Mouse (Mus musculus): ENCODE data around the gene Nt5dc1. TPM values are rescaled to one million over a fixed set of nuclear protein-coding genes. Genes with fewer than 3 reads are reported as not detected.
"Not testable (repeated sequence)": the region's sequence is repeated elsewhere in the genome, so short reads cannot be mapped to it uniquely, and the experiment has no call there.

Gene Nt5dc1
- 2.8 and 2.9 TPM in 2 replicates for polyA plus RNA-seq (2014; fragmentation: Nextera tagmentation; extraction: Ambion mirVana)

- Histone ChIP-seq H3K4me1 (replicated peaks; ENCODE audit: control insufficient read depth, insufficient read depth, low read length) (no peaks in the 10 kb centered on the region), H3K9ac (peak within 1 kb of the TSS; percentile 65), H3K4me2 (replicated peaks) (peak within 1 kb of the TSS; percentile 70), H3K27me3 (ENCODE audit: control insufficient read depth, insufficient read depth, low read length) (no peaks in the 10 kb centered on the region), H3K36me3 (replicated peaks; ENCODE audit: control insufficient read depth, insufficient read depth) (no peaks in the 10 kb centered on the region), H3K4me3 (replicated peaks; ENCODE audit: low read length) (peak within 1 kb of the TSS; percentile 52), H3K9me3 (ENCODE audit: control insufficient read depth, low read length) (no peaks in the 10 kb centered on the region), H3K27ac (0 out of 2 replicates have a peak within 1 kb of the TSS, but pooled peaks have one; percentile 34)
- ATAC-seq (ENCODE audit: low FRiP score): peak; percentile 97
- peak; percentile 81 for DNase-seq (ENCODE audit: low spot score)
- WGBS: under 1% methylated on average over 49 of the region's 49 CpGs
Measured at GRCm38 (mm10) chr10:34418204-34418756, at the start of gene Nt5dc1. TSS of gene Nt5dc1 (minus strand) at chr10:34418552.

- Histone ChIP-seq H3K36me3 (replicated peaks; ENCODE audit: control insufficient read depth, insufficient read depth) (no peaks in the 10 kb centered on the region), H3K4me1 (replicated peaks; ENCODE audit: control insufficient read depth, insufficient read depth, low read length) (no peaks in the 10 kb centered on the region), H3K4me2 (replicated peaks) (no peak overlapping the region), H3K9ac (no peak overlapping the region), H3K9me3 (ENCODE audit: control insufficient read depth, low read length) (no peaks in the 10 kb centered on the region), H3K4me3 (replicated peaks; ENCODE audit: low read length) (no peak overlapping the region), H3K27ac (no peak overlapping the region), H3K27me3 (ENCODE audit: control insufficient read depth, insufficient read depth, low read length) (no peaks in the 10 kb centered on the region)
- DNase-seq (ENCODE audit: low spot score) (no peak), ATAC-seq (ENCODE audit: low FRiP score) (no peak)
- WGBS: 94% methylated on average over 4 of the region's 4 CpGs
Measured at GRCm38 (mm10) chr10:34464321-34464720, 46.0 kb upstream of the Nt5dc1 start.

GRCm38 (mm10) chr10:34461451-34461850 is 43.1 kb upstream of the Nt5dc1 start:
- Histone ChIP-seq H3K36me3 (replicated peaks; ENCODE audit: control insufficient read depth, insufficient read depth) (no peaks in the 10 kb centered on the region), H3K9ac (no peak overlapping the region), H3K4me2 (replicated peaks) (no peak overlapping the region), H3K9me3 (ENCODE audit: control insufficient read depth, low read length) (no peaks in the 10 kb centered on the region), H3K4me3 (replicated peaks; ENCODE audit: low read length) (no peak overlapping the region), H3K27ac (no peak overlapping the region), H3K4me1 (replicated peaks; ENCODE audit: control insufficient read depth, insufficient read depth, low read length) (no peaks in the 10 kb centered on the region), H3K27me3 (ENCODE audit: control insufficient read depth, insufficient read depth, low read length) (no peaks in the 10 kb centered on the region)
- ATAC-seq (ENCODE audit: low FRiP score): no peak
- WGBS: 56% methylated on average over 4 of the region's 4 CpGs
- DNase-seq (ENCODE audit: low spot score): no peak

GRCm38 (mm10) chr10:34449469-34449868 is 31.1 kb upstream of the Nt5dc1 start:
- Histone ChIP-seq H3K4me3 (replicated peaks; ENCODE audit: low read length) (no peak overlapping the region), H3K36me3 (replicated peaks; ENCODE audit: control insufficient read depth, insufficient read depth) (no peaks in the 10 kb centered on the region), H3K4me2 (replicated peaks) (no peak overlapping the region), H3K4me1 (replicated peaks; ENCODE audit: control insufficient read depth, insufficient read depth, low read length) (no peaks in the 10 kb centered on the region), H3K27ac (no peak overlapping the region), H3K9ac (no peak overlapping the region), H3K9me3 (ENCODE audit: control insufficient read depth, low read length) (no peaks in the 10 kb centered on the region), H3K27me3 (ENCODE audit: control insufficient read depth, insufficient read depth, low read length) (no peaks in the 10 kb centered on the region)
- DNase-seq (ENCODE audit: low spot score): no peak
- no peak for ATAC-seq (ENCODE audit: low FRiP score)
- WGBS: 83% methylated on average over 1 of the region's 1 CpGs

GRCm38 (mm10) chr10:34434191-34434590 is 15.8 kb upstream of the Nt5dc1 start:
- H3K27me3 ChIP-seq (ENCODE audit: control insufficient read depth, insufficient read depth, low read length); H3K27ac ChIP-seq; H3K36me3 ChIP-seq (replicated peaks; ENCODE audit: control insufficient read depth, insufficient read depth); H3K9ac ChIP-seq; H3K4me2 ChIP-seq (replicated peaks); H3K9me3 ChIP-seq (ENCODE audit: control insufficient read depth, low read length); H3K4me3 ChIP-seq (replicated peaks; ENCODE audit: low read length); DNase-seq (ENCODE audit: low spot score); ATAC-seq (ENCODE audit: low FRiP score); H3K4me1 ChIP-seq (replicated peaks; ENCODE audit: control insufficient read depth, insufficient read depth, low read length): not testable (repeated sequence)
- WGBS: 98% methylated on average over 6 of the region's 14 CpGs

GRCm38 (mm10) chr10:34431783-34432182 is 13.4 kb upstream of the Nt5dc1 start:
- Histone ChIP-seq H3K9me3 (ENCODE audit: control insufficient read depth, low read length) (no peaks in the 10 kb centered on the region; the same call in 1 of the 2 replicates), H3K27me3 (ENCODE audit: control insufficient read depth, insufficient read depth, low read length) (no peaks in the 10 kb centered on the region), H3K9ac (no peak overlapping the region), H3K36me3 (replicated peaks; ENCODE audit: control insufficient read depth, insufficient read depth) (no peaks in the 10 kb centered on the region), H3K4me2 (replicated peaks) (no peak overlapping the region), H3K4me3 (replicated peaks; ENCODE audit: low read length) (no peak overlapping the region), H3K4me1 (replicated peaks; ENCODE audit: control insufficient read depth, insufficient read depth, low read length) (no peaks in the 10 kb centered on the region), H3K27ac (no peak overlapping the region)
- no peak for ATAC-seq (ENCODE audit: low FRiP score)
- DNase-seq (ENCODE audit: low spot score): peak; percentile 76

- not testable (repeated sequence) for DNase-seq (ENCODE audit: low spot score); H3K9me3 ChIP-seq (ENCODE audit: control insufficient read depth, low read length); H3K4me1 ChIP-seq (replicated peaks; ENCODE audit: control insufficient read depth, insufficient read depth, low read length); ATAC-seq (ENCODE audit: low FRiP score); H3K27ac ChIP-seq; H3K27me3 ChIP-seq (ENCODE audit: control insufficient read depth, insufficient read depth, low read length); H3K36me3 ChIP-seq (replicated peaks; ENCODE audit: control insufficient read depth, insufficient read depth)
- Histone ChIP-seq H3K4me2 (replicated peaks) (peak overlapping the region; percentile 70), H3K9ac (peak overlapping the region; percentile 65), H3K4me3 (replicated peaks; ENCODE audit: low read length) (peak overlapping the region; percentile 52)
- 85% methylated on average over 4 of the region's 4 CpGs for WGBS
Measured at GRCm38 (mm10) chr10:34418794-34419193, 442 bp upstream of the Nt5dc1 start.

- H3K4me2 ChIP-seq (replicated peaks): no peak overlapping the region
- H3K36me3 ChIP-seq (replicated peaks; ENCODE audit: control insufficient read depth, insufficient read depth): no peaks in the 10 kb centered on the region; the same call in 1 of the 2 replicates
- no peaks in the 10 kb centered on the region for H3K27me3 ChIP-seq (ENCODE audit: control insufficient read depth, insufficient read depth, low read length)
- DNase-seq (ENCODE audit: low spot score) (no peak), ATAC-seq (ENCODE audit: low FRiP score) (no peak)
- no peak overlapping the region for H3K27ac ChIP-seq
- H3K9me3 ChIP-seq (ENCODE audit: control insufficient read depth, low read length): no peaks in the 10 kb centered on the region
- H3K9ac ChIP-seq: no peak overlapping the region
- no peaks in the 10 kb centered on the region for H3K4me1 ChIP-seq (replicated peaks; ENCODE audit: control insufficient read depth, insufficient read depth, low read length)
- H3K4me3 ChIP-seq (replicated peaks; ENCODE audit: low read length): no peak overlapping the region
Measured at GRCm38 (mm10) chr10:34399267-34399666, 19.1 kb downstream of the Nt5dc1 start.

GRCm38 (mm10) chr10:34396959-34397358 is 21.4 kb downstream of the Nt5dc1 start:
- Histone ChIP-seq H3K27me3 (ENCODE audit: control insufficient read depth, insufficient read depth, low read length) (no peaks in the 10 kb centered on the region), H3K4me1 (replicated peaks; ENCODE audit: control insufficient read depth, insufficient read depth, low read length) (no peaks in the 10 kb centered on the region), H3K27ac (no peak overlapping the region), H3K36me3 (replicated peaks; ENCODE audit: control insufficient read depth, insufficient read depth) (no peaks in the 10 kb centered on the region), H3K4me2 (replicated peaks) (no peak overlapping the region), H3K4me3 (replicated peaks; ENCODE audit: low read length) (no peak overlapping the region), H3K9ac (no peak overlapping the region), H3K9me3 (ENCODE audit: control insufficient read depth, low read length) (no peaks in the 10 kb centered on the region)
- DNase-seq (ENCODE audit: low spot score) (no peak), ATAC-seq (ENCODE audit: low FRiP score) (no peak; the same call in 1 of the 2 replicates)
- 59% methylated on average over 4 of the region's 4 CpGs for whole genome bisulfite sequencing

GRCm38 (mm10) chr10:34389681-34390080 is 28.7 kb downstream of the Nt5dc1 start, which contains the start of gene Col10a1:
TSS of gene Col10a1 (plus strand) at chr10:34389981.
- Histone ChIP-seq H3K9ac (no peak within 1 kb of the TSS), H3K9me3 (ENCODE audit: control insufficient read depth, low read length) (no peaks in the 10 kb centered on the region), H3K4me3 (replicated peaks; ENCODE audit: low read length) (no peak within 1 kb of the TSS), H3K4me1 (replicated peaks; ENCODE audit: control insufficient read depth, insufficient read depth, low read length) (no peaks in the 10 kb centered on the region), H3K4me2 (replicated peaks) (no peak within 1 kb of the TSS), H3K27me3 (ENCODE audit: control insufficient read depth, insufficient read depth, low read length) (no peaks in the 10 kb centered on the region), H3K27ac (no peak within 1 kb of the TSS), H3K36me3 (replicated peaks; ENCODE audit: control insufficient read depth, insufficient read depth) (no peaks in the 10 kb centered on the region)
- ATAC-seq (ENCODE audit: low FRiP score): no peak
- DNase-seq (ENCODE audit: low spot score): no peak
- 74% methylated on average over 8 of the region's 8 CpGs for WGBS
